Mouse (Mus musculus): ENCODE measurements around the gene Map7d2. TPM values are rescaled to one million over a fixed set of nuclear protein-coding genes. Genes with fewer than 3 reads are reported as not detected.
A peak's percentile ranks its signal among the peaks of the same experiment; 100 is the strongest.
"Not testable (repeated sequence)": the region's sequence is repeated elsewhere in the genome, so short reads cannot be mapped to it uniquely, and the experiment has no call there.

Map7d2 gene
- polyA plus RNA-seq, 1 experiment = not detected

- H3K36me3 ChIP-seq (ENCODE audit: control insufficient read depth, insufficient read depth, low read length) = no peaks in the 10 kb centered on the region
- no peak for DNase-seq
- WGBS = 58% methylated on average over 3 of the region's 3 CpGs
- H3K4me3 ChIP-seq (ENCODE audit: control insufficient read depth, insufficient read depth, low read length) = no peak overlapping the region
- no peak for TF ChIP-seq POLR2A (IDR thresholded peaks at IDR 0.05; ENCODE audit: control insufficient read depth, extremely low read depth, insufficient read depth, low read length, poor library complexity)
- no peak for TF ChIP-seq CTCF (IDR thresholded peaks at IDR 0.05; ENCODE audit: borderline replicate concordance, control insufficient read depth, extremely low read depth, insufficient read depth, low read length, poor library complexity)
- no peak overlapping the region for H3K27ac ChIP-seq (ENCODE audit: control insufficient read depth, insufficient read depth, low read length)
- H3K4me1 ChIP-seq (replicated peaks; ENCODE audit: control insufficient read depth, insufficient read depth, low read length) = no peaks in the 10 kb centered on the region
- no peaks in the 10 kb centered on the region for H3K27me3 ChIP-seq (ENCODE audit: control insufficient read depth, insufficient read depth, low read length)
Observed at GRCm38 (mm10) chrX:159391239-159391638, 23.1 kb upstream of the Map7d2 start.

DNA sequence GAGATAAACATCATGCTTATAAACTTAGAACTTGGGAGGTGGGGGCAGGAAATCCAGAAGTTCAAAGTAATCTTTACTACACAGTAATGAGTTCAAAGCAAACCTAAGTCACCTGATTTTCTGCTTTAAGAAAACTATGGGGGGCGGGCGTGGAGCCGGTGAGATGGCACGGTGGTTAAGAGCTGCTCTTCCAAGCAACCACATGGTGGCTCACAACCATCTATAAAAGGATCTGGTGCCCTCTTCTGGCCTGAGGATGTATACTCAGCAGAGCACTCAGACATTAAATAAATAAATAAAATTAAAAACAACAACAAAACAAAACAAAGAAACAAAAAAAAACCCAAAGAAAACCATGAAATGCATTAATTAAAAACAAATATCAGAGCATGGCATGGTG lies 5.1 kb upstream of the Map7d2 start:
- Histone ChIP-seq H3K36me3 (ENCODE audit: control insufficient read depth, insufficient read depth, low read length) (no peaks in the 10 kb centered on the region), H3K27me3 (ENCODE audit: control insufficient read depth, insufficient read depth, low read length) (peaks cover under 1% of the 10 kb centered on the region; the same call in 1 of the 2 replicates), H3K27ac (ENCODE audit: control insufficient read depth, insufficient read depth, low read length) (no peak overlapping the region), H3K4me3 (ENCODE audit: control insufficient read depth, insufficient read depth, low read length) (no peak overlapping the region), H3K4me1 (replicated peaks; ENCODE audit: control insufficient read depth, insufficient read depth, low read length) (peaks cover 3% of the 10 kb centered on the region; the same call in 1 of the 2 replicates)
- 5% methylated on average over 4 of the region's 4 CpGs for WGBS
- TF ChIP-seq CTCF (IDR thresholded peaks at IDR 0.05; ENCODE audit: borderline replicate concordance, control insufficient read depth, extremely low read depth, insufficient read depth, low read length, poor library complexity) (peak; percentile 28; the same call in 1 of the 2 replicates), POLR2A (IDR thresholded peaks at IDR 0.05; ENCODE audit: control insufficient read depth, extremely low read depth, insufficient read depth, low read length, poor library complexity) (no peak)
- peak; percentile 40 for DNase-seq

DNA sequence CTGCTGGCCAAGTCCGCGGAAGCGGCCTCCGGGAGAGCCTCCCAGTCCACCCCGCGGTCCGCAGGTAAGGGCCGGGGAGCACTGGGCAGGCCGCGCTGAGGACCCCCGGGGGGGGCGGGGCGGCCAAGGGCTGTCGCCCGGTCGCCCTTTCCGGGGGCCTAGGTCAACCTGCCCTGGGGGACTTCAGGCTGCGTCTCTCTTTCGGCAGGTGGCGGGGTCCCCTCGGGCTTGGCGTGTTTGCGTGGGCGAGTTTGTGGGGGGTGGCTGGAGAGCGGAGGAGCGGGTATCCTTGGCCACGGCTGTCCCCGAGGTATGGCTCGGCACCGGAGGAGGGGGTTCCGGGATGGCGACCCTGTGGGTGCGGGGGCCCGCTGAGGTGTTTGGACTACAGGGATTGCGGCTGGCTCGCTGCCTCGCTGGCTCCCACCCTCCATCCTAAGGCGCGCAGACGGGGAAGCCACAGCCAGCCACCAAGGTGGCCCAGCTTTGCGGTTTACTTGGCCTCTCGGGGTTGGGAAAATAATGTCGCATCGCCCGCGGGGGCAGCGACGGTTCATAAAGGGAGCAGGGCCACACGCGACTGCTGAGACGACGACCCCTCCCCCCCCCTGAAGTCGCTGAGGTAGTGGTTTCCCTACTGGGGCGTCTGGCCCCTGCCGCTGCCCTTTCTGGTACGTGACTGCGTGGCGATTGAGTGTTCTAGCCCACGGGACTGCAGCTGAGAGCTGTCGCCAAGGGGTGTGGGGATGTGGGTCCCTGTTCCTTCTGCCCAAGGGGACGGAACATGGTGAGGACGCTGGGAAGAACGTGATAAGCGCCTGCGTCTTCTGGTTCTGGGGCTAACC lies 679 bp downstream of the Map7d2 start:
- H3K27ac ChIP-seq (ENCODE audit: control insufficient read depth, insufficient read depth, low read length) = no peak overlapping the region
- H3K4me3 ChIP-seq (ENCODE audit: control insufficient read depth, insufficient read depth, low read length) = peak overlapping the region; percentile 41
- H3K36me3 ChIP-seq (ENCODE audit: control insufficient read depth, insufficient read depth, low read length) = no peaks in the 10 kb centered on the region
- peaks cover 12% of the 10 kb centered on the region for H3K4me1 ChIP-seq (replicated peaks; ENCODE audit: control insufficient read depth, insufficient read depth, low read length)
- TF ChIP-seq CTCF (IDR thresholded peaks at IDR 0.05; ENCODE audit: borderline replicate concordance, control insufficient read depth, extremely low read depth, insufficient read depth, low read length, poor library complexity) (no peak), POLR2A (IDR thresholded peaks at IDR 0.05; ENCODE audit: control insufficient read depth, extremely low read depth, insufficient read depth, low read length, poor library complexity) (no peak)
- peaks cover 10% of the 10 kb centered on the region for H3K27me3 ChIP-seq (ENCODE audit: control insufficient read depth, insufficient read depth, low read length)
- WGBS = 1% methylated on average over 31 of the region's 65 CpGs
- peak; percentile 3 for DNase-seq

DNA sequence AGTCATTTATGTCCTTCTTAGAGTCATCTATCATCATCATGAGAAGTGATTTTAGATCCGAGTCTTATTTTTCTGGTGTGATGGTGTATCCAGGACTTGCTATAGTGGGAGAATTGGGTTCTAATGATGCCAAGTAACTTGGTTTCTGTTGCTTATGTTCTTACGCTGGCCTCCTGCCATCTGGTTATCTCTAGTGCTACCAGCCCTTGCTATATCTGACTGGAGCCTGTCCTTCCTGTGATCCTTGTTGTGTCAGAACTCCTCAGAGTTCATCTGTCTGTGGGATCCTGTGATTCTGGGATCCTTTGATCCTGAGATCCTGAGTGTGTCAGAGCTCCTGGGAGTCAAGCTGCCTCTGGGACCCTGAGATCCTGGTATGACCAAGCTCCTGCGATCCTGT lies 16.1 kb downstream of the Map7d2 start:
- not testable (repeated sequence) for H3K27ac ChIP-seq (ENCODE audit: control insufficient read depth, insufficient read depth, low read length); H3K4me3 ChIP-seq (ENCODE audit: control insufficient read depth, insufficient read depth, low read length)
- WGBS = 98% methylated on average over 3 of the region's 3 CpGs

DNA sequence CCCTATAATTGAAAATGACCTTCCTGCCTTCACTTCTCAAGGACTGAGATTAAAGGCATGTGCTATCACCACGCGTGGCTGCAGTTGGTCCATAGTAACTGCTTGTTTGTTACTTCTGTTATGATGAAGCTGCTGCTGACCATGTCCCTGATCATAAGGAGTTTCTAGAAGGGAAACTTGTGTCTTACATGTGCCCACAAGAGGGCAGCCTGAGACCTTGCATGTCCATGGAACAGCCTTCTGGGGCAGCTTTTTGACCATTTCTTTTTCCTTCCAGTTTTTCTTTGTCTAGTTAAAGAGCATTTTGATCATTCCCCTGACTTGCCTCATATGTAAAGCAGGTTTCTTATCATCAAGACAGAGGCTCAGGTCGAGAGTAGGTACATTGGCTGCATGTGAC lies 27.8 kb downstream of the Map7d2 start:
- DNase-seq = peak; percentile 1
- H3K27me3 ChIP-seq (ENCODE audit: control insufficient read depth, insufficient read depth, low read length) = no peaks in the 10 kb centered on the region
- H3K36me3 ChIP-seq (ENCODE audit: control insufficient read depth, insufficient read depth, low read length) = no peaks in the 10 kb centered on the region
- no peak overlapping the region for H3K27ac ChIP-seq (ENCODE audit: control insufficient read depth, insufficient read depth, low read length)
- no peak for TF ChIP-seq POLR2A (IDR thresholded peaks at IDR 0.05; ENCODE audit: control insufficient read depth, extremely low read depth, insufficient read depth, low read length, poor library complexity)
- no peak for TF ChIP-seq CTCF (IDR thresholded peaks at IDR 0.05; ENCODE audit: borderline replicate concordance, control insufficient read depth, extremely low read depth, insufficient read depth, low read length, poor library complexity)
- 25% methylated on average over 3 of the region's 3 CpGs for WGBS
- no peaks in the 10 kb centered on the region for H3K4me1 ChIP-seq (replicated peaks; ENCODE audit: control insufficient read depth, insufficient read depth, low read length)
- no peak overlapping the region for H3K4me3 ChIP-seq (ENCODE audit: control insufficient read depth, insufficient read depth, low read length)

More for the DNA sequence above, 16.1 kb downstream of the Map7d2 start:
- not testable (repeated sequence) for H3K4me1 ChIP-seq (replicated peaks; ENCODE audit: control insufficient read depth, insufficient read depth, low read length); H3K36me3 ChIP-seq (ENCODE audit: control insufficient read depth, insufficient read depth, low read length); H3K27me3 ChIP-seq (ENCODE audit: control insufficient read depth, insufficient read depth, low read length); DNase-seq

DNA sequence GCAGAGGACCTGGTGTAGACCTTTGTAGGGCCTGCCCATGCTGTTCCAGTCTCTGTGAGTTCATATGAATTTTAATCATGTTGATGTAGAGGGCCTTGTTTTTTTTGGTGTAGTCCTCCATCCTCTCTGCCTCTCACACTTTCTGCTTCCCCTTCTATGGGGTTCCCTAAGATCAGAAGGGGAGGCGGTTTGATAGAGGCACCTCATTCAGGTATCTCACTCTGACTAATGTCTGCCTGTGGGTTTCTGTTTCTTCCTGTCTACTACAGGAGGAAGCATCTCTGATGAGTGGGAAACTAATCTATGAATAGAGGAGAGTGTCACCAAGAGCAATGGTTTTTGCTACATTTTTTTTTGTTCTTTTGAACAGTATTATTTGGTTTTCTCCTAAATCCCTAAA lies 32.8 kb downstream of the Map7d2 start:
- no peak for DNase-seq
- Histone ChIP-seq H3K4me1 (replicated peaks; ENCODE audit: control insufficient read depth, insufficient read depth, low read length) (no peaks in the 10 kb centered on the region), H3K4me3 (ENCODE audit: control insufficient read depth, insufficient read depth, low read length) (no peak overlapping the region), H3K27me3 (ENCODE audit: control insufficient read depth, insufficient read depth, low read length) (no peaks in the 10 kb centered on the region), H3K36me3 (ENCODE audit: control insufficient read depth, insufficient read depth, low read length) (no peaks in the 10 kb centered on the region), H3K27ac (ENCODE audit: control insufficient read depth, insufficient read depth, low read length) (no peak overlapping the region)
- no peak for TF ChIP-seq POLR2A (IDR thresholded peaks at IDR 0.05; ENCODE audit: control insufficient read depth, extremely low read depth, insufficient read depth, low read length, poor library complexity)
- no peak for TF ChIP-seq CTCF (IDR thresholded peaks at IDR 0.05; ENCODE audit: borderline replicate concordance, control insufficient read depth, extremely low read depth, insufficient read depth, low read length, poor library complexity)
- 64% methylated on average over 1 of the region's 1 CpGs for WGBS

Measured in thymus, adult 2 months (tissue).